Mouse (Mus musculus): Measurements from ENCODE around the gene Lhx6. TPM values are rescaled to one million over a fixed set of nuclear protein-coding genes. Genes with fewer than 3 reads are reported as not detected.

Gene Lhx6
- polyA plus RNA-seq, 1 experiment from 2014 or later: 36.8 TPM

DNA sequence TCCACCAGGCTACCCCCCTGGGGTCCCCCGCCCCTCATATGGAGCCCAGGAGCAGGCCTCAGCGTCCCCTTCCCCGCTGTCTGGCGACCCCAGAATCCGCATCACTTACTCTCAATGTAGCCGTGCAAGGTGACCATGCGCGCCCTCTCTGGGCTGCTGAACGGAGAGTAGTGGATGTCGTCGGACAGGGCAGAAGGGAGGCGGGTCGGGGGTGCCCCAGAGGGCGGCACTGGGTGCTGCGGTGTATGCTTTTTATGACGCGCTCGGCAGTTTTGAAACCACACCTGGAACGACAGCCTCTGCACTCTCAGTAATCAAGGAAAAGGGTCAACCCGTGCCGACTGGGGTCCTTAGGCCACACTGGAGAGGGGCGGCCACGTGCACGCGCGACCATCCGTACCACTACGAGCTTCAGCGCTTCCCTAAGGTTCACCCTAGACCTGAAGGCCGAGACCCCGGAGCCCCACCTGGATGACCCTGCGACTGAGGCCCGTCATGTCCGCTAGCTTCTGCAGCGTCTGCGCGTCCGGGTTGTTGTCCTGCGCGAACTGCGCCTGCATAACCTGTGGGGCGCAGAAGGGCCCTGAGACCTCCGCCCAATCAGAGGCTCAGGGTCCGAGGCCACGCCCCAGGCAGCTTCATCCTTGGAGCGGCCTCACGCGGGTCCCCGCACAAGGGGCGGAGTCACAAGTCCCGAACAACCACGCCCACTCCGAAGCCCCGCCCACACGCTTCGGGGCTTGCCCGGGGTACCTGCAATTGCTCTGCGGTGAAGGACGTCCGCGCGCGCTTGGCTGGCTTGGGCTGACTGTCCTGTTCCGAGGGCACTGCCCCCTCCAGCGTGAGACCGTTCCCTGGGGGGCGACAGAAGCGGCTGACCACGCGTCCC, 14.1 kb downstream of the Lhx6 start:
- peaks cover 86% of the 10 kb centered on the region for H3K27me3 ChIP-seq
- peak; percentile 72 for ATAC-seq (replicated peaks)
- no peaks in the 10 kb centered on the region for H3K36me3 ChIP-seq
- H3K4me2 ChIP-seq (replicated peaks): peak overlapping the region; percentile 50
- H3K9me3 ChIP-seq: no peaks in the 10 kb centered on the region
- H3K27ac ChIP-seq (replicated peaks): 0 out of 2 replicates have a peak overlapping the region, but pooled peaks have one; percentile 14
- H3K9ac ChIP-seq (replicated peaks): 0 out of 2 replicates have a peak overlapping the region, but pooled peaks have one; percentile 8
- H3K4me1 ChIP-seq: peaks cover 23% of the 10 kb centered on the region
- peak overlapping the region; percentile 36 for H3K4me3 ChIP-seq
- WGBS: 1% methylated on average over 70 of the region's 70 CpGs

DNA sequence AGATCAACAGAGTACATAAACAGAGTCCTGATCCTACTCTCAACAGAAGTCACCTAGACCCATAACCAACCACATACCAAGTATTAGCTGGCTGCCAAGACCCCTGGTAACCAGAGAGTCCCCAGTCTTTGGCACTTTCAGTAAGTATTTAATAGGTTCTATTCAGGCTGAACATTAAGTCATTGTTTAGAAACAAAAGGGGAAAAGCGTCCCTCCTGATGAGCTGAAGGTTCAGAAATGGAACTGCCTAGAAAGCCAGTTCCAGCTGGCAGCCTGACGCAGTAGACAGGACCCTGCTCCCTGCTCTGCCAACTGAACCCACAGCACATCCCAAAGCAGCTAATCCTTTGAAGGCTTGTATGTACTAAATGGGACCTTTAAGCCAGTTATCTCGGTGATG, 16.0 kb downstream of the Lhx6 start:
- WGBS: 18% methylated on average over 3 of the region's 3 CpGs
- Histone ChIP-seq H3K27me3 (peaks cover 68% of the 10 kb centered on the region), H3K36me3 (no peaks in the 10 kb centered on the region), H3K27ac (replicated peaks) (peak overlapping the region; percentile 14; the same call in 1 of the 2 replicates), H3K4me1 (peaks cover 22% of the 10 kb centered on the region), H3K9ac (replicated peaks) (no peak overlapping the region), H3K4me2 (replicated peaks) (peak overlapping the region; percentile 17; the same call in 1 of the 2 replicates), H3K4me3 (0 out of 2 replicates have a peak overlapping the region, but pooled peaks have one; percentile 1), H3K9me3 (no peaks in the 10 kb centered on the region)
- ATAC-seq (replicated peaks): no peak

DNA sequence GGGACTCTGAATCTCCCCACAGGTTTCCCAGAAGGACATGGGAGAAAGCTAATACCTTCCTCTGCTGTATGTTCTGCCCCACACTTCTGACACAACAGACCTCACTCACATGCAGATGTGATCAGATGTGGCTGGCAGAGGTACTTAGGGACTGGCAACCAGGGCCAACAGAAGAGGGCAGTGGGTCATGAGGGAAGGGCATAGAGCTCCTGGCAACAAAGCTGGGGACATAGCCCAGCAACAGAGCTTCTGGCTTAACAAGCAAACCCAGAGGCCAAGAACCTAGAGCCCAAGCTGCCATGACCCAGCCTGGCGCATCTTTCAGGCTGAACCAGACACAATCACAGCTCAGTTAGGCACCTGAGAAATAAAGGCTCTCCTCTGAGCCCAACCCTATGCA, 20.2 kb downstream of the Lhx6 start:
- no peak for ATAC-seq (replicated peaks)
- no peaks in the 10 kb centered on the region for H3K9me3 ChIP-seq
- 80% methylated on average over 1 of the region's 1 CpGs for WGBS
- no peak overlapping the region for H3K9ac ChIP-seq (replicated peaks)
- H3K4me2 ChIP-seq (replicated peaks): no peak overlapping the region
- H3K27me3 ChIP-seq: peaks cover 26% of the 10 kb centered on the region; the same call in 1 of the 2 replicates
- H3K27ac ChIP-seq (replicated peaks): no peak overlapping the region
- H3K4me1 ChIP-seq: peaks cover 5% of the 10 kb centered on the region; the same call in 1 of the 2 replicates
- no peak overlapping the region for H3K4me3 ChIP-seq
- H3K36me3 ChIP-seq: no peaks in the 10 kb centered on the region

DNA sequence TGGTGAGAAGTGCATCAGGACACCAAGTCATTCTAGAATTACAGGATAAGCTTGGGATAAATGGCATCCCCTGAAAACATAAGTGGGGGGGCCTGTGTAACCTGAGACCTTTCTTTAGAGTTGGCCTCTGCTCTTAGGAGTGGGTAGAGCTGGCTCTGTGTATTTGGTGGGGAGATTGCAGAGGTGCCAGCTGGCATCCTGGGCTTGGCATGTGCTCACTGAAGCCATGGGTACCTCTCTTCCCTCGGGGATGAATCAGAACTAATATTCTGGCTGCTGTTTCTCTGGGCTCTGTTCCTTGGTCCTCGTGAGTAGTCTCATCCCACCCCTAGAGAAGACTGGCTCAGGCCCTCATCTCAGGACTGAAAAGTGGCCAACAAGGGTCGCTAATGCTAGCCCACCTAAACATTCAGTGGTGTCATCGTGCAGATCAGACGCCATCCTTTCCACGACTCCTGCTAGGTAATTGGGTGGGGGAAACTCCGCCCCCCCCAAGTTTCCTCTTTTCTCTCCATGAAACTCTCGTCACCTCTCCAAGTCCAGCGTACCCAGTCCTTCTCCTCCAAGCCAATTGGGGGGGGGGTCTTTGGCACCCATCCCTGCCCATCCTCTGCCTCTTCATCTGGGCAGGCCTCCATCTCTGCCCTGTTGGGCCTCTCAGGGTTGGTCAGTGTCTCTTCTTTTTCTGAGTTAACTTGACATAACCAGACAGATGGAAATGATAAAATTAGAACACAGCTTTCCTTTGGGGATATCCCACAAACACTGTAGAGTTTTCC, 22.2 kb downstream of the Lhx6 start:
- no peaks in the 10 kb centered on the region for H3K9me3 ChIP-seq
- peaks cover 6% of the 10 kb centered on the region; the same call in 1 of the 2 replicates for H3K27me3 ChIP-seq
- 73% methylated on average over 9 of the region's 9 CpGs for WGBS
- peaks cover 5% of the 10 kb centered on the region; the same call in 1 of the 2 replicates for H3K4me1 ChIP-seq
- no peak overlapping the region for H3K9ac ChIP-seq (replicated peaks)
- H3K36me3 ChIP-seq: no peaks in the 10 kb centered on the region
- no peak overlapping the region for H3K27ac ChIP-seq (replicated peaks)
- ATAC-seq (replicated peaks): no peak
- no peak overlapping the region for H3K4me2 ChIP-seq (replicated peaks)
- no peak overlapping the region for H3K4me3 ChIP-seq

DNA sequence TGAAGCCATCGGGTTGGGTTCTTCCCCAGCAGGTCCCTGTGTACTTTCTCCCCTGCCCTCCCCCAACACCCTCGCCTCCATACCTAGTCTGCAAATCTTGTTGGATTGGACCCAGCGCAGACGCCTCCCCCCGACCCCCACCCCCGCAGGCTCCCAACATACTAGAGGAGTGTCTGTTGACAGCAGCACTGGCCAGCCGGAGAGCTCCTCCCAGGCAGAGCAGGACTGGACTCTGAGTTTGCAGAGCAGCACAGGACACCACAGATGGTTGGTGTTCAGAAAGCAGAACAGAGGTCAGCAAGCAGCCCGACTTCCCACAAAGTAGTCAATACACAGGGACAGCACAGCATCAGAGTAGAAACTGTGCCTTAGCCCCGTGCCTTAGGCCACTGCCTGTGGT, 23.8 kb downstream of the Lhx6 start:
- Histone ChIP-seq H3K27me3 (no peaks in the 10 kb centered on the region; the same call in 1 of the 2 replicates), H3K4me3 (no peak overlapping the region), H3K9ac (replicated peaks) (no peak overlapping the region), H3K4me2 (replicated peaks) (no peak overlapping the region), H3K4me1 (peaks cover 17% of the 10 kb centered on the region), H3K36me3 (no peaks in the 10 kb centered on the region), H3K9me3 (no peaks in the 10 kb centered on the region), H3K27ac (replicated peaks) (no peak overlapping the region; the same call in 1 of the 2 replicates)
- 38% methylated on average over 9 of the region's 9 CpGs for WGBS
- no peak for ATAC-seq (replicated peaks)

DNA sequence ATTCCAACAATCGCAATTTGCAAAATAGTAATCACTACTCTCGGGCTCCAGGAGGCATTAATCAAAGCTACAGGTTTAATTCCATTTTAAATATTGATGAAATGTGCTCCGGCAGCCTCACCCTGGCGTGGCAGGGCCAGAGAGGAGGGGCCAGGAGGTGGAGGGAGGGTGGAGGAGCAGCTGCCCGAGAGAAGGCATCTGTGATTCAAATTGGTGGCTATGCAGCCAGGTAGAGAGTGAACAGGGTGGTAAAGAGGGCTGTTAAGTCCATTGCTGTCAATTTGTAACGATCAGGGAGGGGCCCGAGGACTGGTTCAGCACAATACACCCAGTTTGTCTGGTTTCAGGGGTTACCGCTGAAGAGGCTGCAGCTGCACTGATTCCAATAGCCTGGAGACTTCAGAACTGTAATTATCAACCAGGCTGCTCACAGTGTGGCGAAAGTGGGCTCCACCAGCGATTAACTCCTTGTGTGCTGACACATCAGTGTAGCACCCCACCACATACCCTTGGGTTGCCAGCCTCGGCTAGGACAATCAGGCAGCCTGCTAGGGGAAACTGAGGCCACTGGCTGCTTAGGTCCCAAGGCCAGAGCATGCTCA, 27.9 kb downstream of the Lhx6 start:
- H3K36me3 ChIP-seq: no peaks in the 10 kb centered on the region
- H3K27ac ChIP-seq (replicated peaks): peak overlapping the region; percentile 63
- no peak overlapping the region for H3K9ac ChIP-seq (replicated peaks)
- H3K27me3 ChIP-seq: no peaks in the 10 kb centered on the region
- H3K4me3 ChIP-seq: no peak overlapping the region
- peak overlapping the region; percentile 31 for H3K4me2 ChIP-seq (replicated peaks)
- H3K4me1 ChIP-seq: peaks cover 17% of the 10 kb centered on the region
- no peaks in the 10 kb centered on the region for H3K9me3 ChIP-seq
- WGBS: 15% methylated on average over 11 of the region's 11 CpGs
- ATAC-seq (replicated peaks): peak; percentile 61

DNA sequence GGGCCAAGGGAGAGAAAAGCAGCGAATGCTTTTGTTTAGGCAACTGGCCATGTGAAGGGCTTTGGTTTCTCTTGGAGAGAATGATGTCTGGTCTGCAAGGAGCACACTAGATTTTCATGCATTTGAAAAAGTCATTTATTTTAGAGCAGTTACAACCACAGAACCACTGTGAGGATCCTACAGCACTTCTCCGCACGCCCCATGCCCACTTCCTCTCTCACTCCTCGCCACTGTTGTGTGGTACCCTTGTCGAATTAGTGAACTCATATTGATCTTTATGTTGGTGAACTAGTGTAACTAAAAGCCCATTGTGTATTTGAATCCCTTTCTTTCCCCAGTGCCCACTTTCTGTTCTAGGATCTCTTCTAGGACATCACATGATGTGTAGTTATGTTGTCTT, 30.0 kb downstream of the Lhx6 start:
- no peak for ATAC-seq (replicated peaks)
- peaks cover 12% of the 10 kb centered on the region for H3K4me1 ChIP-seq
- H3K9ac ChIP-seq (replicated peaks): no peak overlapping the region
- no peak overlapping the region for H3K27ac ChIP-seq (replicated peaks)
- H3K27me3 ChIP-seq: no peaks in the 10 kb centered on the region
- no peak overlapping the region for H3K4me2 ChIP-seq (replicated peaks)
- no peak overlapping the region for H3K4me3 ChIP-seq
- H3K9me3 ChIP-seq: no peaks in the 10 kb centered on the region
- no peaks in the 10 kb centered on the region for H3K36me3 ChIP-seq
- WGBS: 89% methylated on average over 5 of the region's 5 CpGs

DNA sequence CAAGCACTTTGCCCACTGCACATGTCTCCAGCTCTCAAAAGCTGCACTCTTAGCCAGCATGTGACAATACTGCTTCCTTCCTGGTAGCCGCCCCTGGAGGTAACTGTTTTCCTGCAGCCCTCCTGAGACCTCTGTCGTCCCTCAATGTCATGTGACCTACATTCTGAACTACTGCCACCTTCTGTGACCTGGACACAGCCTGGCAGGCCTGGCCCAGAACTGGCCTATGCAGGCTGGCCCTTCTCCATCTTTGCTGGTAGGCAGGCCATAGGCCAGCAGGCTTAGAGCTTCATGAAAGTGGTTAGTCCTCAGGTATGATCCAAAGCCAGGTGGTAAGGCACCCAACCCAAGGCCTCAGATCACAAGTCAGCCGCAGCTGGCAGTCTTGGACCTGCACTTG, 31.4 kb downstream of the Lhx6 start:
- no peak overlapping the region for H3K9ac ChIP-seq (replicated peaks)
- no peaks in the 10 kb centered on the region for H3K27me3 ChIP-seq
- 60% methylated on average over 3 of the region's 3 CpGs for WGBS
- peaks cover 12% of the 10 kb centered on the region for H3K4me1 ChIP-seq
- no peaks in the 10 kb centered on the region for H3K9me3 ChIP-seq
- no peak for ATAC-seq (replicated peaks)
- no peak overlapping the region for H3K27ac ChIP-seq (replicated peaks)
- no peaks in the 10 kb centered on the region for H3K36me3 ChIP-seq
- H3K4me3 ChIP-seq: no peak overlapping the region
- H3K4me2 ChIP-seq (replicated peaks): no peak overlapping the region

DNA sequence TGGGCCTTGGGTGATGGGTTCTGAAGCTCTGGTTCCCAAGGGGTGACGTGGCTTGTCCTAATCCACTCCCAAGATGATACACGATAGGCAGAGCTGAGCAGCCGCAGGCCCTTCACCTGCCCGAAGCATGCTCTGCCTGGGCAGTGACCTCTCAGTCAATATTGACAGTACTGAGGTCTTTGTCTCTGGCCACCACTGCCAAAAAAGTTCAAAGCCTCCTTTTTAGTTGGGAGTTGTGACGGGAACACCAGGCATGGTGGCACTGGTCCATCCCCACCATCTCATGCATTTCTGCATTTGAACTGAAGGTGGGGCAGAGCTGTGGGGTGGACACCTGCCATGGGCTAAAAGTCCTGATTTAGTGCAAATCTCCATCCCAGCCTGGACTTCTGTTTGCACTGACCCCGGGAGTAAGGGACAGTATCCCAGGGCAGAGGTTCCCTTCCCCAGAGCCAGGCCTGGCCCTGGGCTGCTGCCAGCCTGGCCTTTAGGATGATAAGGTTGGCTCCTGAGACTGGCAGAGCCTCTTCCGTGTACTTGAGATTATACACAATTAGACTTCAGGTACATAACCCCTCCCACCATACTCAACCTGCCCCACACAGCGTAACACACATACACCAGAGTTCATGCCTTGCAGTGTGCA, 33.4 kb downstream of the Lhx6 start:
- Histone ChIP-seq H3K4me3 (no peak overlapping the region), H3K4me2 (replicated peaks) (no peak overlapping the region), H3K27me3 (no peaks in the 10 kb centered on the region), H3K9ac (replicated peaks) (no peak overlapping the region), H3K4me1 (peaks cover under 1% of the 10 kb centered on the region), H3K27ac (replicated peaks) (no peak overlapping the region), H3K9me3 (no peaks in the 10 kb centered on the region), H3K36me3 (no peaks in the 10 kb centered on the region)
- WGBS: 87% methylated on average over 8 of the region's 8 CpGs
- no peak for ATAC-seq (replicated peaks)

DNA sequence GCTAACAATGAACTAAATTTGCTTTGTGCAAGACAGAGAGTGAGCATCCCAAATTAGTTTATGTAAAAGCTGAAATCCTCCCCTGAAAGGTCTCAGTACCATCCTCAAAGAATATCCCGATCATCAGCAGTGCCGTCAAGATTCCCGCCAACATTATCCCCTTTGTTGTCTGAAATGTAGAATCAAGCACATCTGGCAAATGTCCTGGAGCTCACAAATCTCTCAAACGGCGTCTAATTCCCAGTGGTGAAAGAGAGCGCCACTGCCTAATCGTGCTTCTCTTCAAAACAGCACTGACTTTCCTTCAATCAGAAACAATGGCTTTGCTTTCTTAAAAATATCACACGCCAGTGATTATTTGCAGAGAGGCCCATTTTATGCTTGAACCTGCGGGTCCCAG, 38.1 kb downstream of the Lhx6 start:
- H3K4me3 ChIP-seq: no peak overlapping the region
- no peaks in the 10 kb centered on the region for H3K36me3 ChIP-seq
- 31% methylated on average over 9 of the region's 9 CpGs for WGBS
- no peaks in the 10 kb centered on the region for H3K4me1 ChIP-seq
- peak overlapping the region; percentile 66 for H3K27ac ChIP-seq (replicated peaks)
- ATAC-seq (replicated peaks): peak; percentile 29; the same call in 1 of the 2 replicates
- H3K9ac ChIP-seq (replicated peaks): no peak overlapping the region
- no peaks in the 10 kb centered on the region for H3K9me3 ChIP-seq
- H3K4me2 ChIP-seq (replicated peaks): no peak overlapping the region
- H3K27me3 ChIP-seq: no peaks in the 10 kb centered on the region

DNA sequence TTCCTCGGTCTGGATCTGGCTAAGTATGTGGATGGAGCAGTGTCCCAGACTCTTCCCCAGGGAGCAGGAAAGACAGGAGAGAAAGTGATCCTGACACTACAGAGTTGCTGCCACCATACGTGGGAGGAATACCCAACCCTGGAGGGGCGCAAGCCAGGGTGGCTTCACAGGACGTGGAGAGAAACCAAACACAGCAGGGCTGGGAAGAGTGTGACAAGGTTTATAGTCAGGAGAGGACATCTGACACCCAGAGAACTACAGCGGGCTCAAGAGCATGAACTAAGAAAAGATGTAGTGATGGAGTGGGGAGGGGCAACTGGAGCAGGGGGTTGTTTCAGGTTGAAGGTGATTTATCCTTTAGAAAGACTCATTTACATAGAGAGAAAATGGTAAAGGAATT, 43.8 kb downstream of the Lhx6 start:
- H3K9ac ChIP-seq (replicated peaks): no peak overlapping the region
- H3K27me3 ChIP-seq: no peaks in the 10 kb centered on the region
- no peaks in the 10 kb centered on the region for H3K4me1 ChIP-seq
- H3K36me3 ChIP-seq: no peaks in the 10 kb centered on the region
- no peak for ATAC-seq (replicated peaks)
- H3K27ac ChIP-seq (replicated peaks): no peak overlapping the region
- H3K4me3 ChIP-seq: no peak overlapping the region
- WGBS: 69% methylated on average over 5 of the region's 5 CpGs
- H3K4me2 ChIP-seq (replicated peaks): no peak overlapping the region
- no peaks in the 10 kb centered on the region for H3K9me3 ChIP-seq

Measured in forebrain, embryonic 15.5 days (tissue).